Mouse (Mus musculus) CD4-positive, CD25-positive, alpha-beta regulatory T cell, adult 4 months (primary cell): Measurements from ENCODE around the gene Ctnnd2. TPM values are rescaled to one million over a fixed set of nuclear protein-coding genes. Genes with fewer than 3 reads are reported as not detected.
"Not testable (repeated sequence)": the region's sequence is repeated elsewhere in the genome, so short reads cannot be mapped to it uniquely, and the experiment has no call there.

ENCODE experiments used
- ATAC-seq: one replicate; pipeline ENCODE4 v1.8.0; 2017
- polyA plus RNA-seq, 2 experiments: library from polyadenylated mRNA; unstranded; fragments of 100-300 nt; shearing (Covaris generic); gene quantifications; one replicate each; pipeline ENCODE4 v1.2.1; 2017

Gene Ctnnd2
- under 1 TPM in 1 of 2 experiments, not detected in 1; 0.54 TPM for polyA plus RNA-seq

DNA sequence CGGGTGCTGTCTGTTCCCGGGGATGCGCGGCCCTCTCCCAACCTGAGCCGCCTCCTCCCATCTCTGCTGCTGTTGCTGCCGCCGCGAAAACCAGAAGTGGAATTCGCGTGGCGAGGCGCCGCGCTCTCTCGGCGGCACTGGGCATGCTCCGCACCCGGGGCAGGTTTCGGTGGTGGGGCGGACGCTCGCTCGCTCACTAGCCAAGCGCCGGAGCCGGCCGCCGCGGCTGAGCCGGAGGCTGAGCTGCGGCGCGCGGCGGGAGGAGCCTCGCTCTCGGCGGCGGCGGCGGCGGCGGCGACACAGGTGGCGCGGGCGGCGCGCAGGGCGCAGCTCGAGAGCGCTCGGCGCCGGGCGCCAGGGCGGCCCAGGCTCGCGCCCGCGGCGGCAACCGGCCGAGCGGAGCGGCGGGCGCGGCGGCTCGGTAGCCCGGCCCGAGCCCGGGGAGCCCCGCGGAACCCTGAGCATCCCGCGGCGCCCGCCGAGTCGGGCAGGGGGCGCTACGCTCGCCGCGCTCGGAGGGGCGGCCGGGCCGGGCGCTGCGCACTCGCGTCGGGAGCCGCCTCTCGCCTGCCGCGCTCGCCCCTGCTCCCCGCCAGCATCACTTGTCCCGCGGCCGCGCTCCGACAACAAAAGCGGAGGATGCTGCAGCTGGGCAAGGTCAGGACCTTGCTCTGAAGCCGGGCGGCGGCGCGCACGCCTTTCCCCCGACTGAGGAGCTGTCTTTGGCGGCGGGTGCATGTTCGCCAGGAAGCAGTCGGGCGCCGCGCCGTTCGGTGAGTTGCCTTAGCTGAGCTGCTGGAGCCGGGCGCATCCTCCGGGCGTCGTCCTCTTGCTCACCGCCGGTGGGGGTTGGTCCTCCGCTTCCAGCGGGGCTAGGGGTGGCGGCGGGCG is at the start of gene Ctnnd2:
Gene Ctnnd2 (plus strand): TSS at position 203 of the 891 bp plus-strand sequence.
- ATAC-seq = no peak

DNA sequence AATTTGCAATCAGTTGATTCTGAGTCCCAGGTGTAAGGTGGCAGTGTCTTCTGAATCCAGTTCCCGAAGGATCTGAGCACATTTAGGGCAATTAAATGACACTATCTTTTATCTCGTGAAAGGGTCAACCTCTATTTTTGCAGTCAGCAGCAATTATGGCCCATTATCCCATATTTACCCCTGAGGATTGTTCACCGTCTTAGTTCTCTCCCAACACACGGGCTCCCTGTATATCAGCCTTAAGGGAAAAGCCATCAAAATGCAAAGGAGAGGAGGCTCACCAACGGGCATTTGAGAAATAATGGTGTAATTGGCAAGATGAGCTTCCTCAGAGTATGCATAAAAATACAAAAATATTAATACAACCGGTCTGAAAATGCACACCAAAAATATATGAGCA is 41.7 kb upstream of the Ctnnd2 start:
- ATAC-seq = no peak

DNA sequence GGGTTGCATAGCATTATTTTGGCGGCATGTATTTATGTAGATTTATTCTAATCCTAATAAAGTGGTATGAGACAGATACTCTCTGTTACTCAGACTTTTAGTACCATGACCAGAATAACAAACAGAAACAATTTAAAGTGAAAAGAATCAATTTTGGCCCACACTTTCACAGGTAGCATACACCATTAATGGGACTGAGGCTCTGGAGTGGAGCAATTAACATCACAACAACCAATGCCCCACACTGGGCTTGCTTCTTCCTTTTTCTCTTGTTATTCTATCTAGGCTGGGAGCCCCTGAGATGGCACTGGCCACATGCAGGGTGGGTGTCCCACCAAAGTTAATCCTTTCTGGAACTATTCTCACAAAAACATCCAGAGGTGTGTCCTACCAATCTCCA is 32.8 kb upstream of the Ctnnd2 start:
- ATAC-seq = not testable (repeated sequence)

DNA sequence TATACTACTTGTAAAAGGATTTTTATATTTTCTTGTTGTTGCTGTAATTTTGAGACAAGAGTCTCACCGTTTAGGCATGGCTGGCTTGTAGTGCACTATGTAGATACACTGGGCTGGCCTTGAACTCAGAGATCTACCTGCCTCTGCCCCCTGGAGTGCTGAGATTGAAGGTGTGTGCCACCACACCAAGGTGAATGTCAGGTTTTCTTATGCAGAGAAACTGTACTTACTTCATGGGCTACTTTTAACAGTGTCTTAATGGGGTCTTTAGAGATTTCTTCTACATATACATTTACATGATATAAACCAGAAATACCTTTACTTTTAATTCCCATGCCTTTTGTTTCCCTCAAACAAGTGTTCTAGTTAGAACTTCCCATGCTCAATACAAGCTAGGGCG is 27.0 kb upstream of the Ctnnd2 start:
- ATAC-seq = no peak

DNA sequence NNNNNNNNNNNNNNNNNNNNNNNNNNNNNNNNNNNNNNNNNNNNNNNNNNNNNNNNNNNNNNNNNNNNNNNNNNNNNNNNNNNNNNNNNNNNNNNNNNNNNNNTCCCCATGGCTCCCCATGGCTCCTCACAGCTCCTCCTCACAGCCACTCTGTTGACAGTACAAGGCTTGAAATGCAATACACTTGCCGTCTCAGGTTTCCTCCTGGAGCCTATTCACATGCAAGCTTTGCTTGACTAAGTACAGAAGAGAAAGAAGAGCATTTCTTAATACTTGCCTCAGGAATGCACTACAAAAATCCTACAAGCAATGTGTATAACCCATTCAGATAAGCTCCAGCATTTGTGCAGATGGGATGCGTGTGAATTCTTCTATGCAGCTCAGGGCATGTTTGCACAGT is 20.2 kb upstream of the Ctnnd2 start:
- no peak for ATAC-seq

DNA sequence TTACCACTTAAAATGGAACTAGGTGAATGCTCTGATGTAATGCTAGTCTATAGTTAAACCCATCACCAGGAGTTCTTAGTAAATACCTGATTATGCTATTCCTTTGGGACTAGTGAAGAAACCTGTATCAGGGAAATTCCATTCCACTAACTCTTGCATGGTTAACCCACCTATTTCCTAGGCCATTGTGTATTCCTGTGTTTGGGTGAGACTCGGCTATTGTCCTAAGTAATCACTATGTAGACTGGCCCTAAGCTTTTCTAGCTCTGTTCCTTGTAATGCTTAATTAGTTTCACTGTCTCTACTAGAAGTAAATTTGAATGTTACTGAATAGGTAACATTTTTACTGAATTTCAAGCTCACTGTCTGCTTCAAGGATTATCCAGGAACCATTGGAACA is 14.4 kb upstream of the Ctnnd2 start:
- ATAC-seq = no peak

DNA sequence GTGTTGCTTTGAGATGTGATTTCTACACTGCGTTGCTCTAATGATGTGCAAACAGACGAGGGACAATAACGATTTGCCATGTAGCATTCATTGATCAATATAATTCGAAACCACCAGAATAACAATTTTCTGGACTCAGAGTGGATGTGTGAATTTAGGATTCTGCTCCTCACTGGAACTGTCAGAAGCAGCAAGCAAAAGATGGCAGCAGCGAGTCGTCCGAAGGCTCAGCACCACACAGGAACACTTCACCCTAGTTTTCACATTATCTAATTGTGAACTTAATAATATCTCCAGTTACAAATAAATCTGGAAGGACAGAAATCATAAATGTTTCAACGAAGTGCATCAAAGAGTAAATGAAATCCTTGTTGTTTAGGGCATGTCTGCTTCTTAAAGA is 2.4 kb upstream of the Ctnnd2 start:
- ATAC-seq = no peak

DNA sequence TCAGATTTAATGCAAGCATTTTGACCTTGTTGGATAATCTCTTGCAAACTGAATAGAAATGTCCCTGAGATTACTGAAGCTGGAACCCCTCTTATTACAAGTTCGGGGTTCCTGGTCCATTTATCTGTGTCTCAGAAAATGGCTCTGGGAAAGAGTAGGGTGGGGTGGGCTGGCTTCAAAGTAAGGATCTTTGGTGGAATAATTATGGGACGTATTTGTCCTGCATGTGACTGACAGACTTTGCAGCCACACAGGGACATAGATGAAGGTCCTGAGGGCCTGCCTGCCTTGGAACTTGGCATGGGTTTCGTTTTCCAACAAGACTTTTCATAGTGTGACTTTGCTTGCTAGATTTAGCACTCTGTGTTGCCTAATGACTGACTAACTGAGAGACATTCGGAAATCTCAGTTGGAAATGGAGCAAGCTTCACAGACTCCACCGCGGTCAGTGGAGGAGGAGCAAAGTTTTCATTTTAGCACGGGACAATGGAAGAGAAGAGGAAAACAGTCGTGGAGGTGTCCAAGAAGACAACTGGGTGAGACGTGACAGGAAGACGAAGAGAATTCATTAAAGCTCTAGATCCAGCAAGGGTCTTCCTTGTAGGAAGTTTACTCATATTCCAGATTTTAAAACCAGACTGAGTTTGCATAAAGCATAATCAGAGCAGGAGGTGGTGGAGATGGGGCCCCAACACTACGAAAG is 749 bp upstream of the Ctnnd2 start:
- no peak for ATAC-seq

DNA sequence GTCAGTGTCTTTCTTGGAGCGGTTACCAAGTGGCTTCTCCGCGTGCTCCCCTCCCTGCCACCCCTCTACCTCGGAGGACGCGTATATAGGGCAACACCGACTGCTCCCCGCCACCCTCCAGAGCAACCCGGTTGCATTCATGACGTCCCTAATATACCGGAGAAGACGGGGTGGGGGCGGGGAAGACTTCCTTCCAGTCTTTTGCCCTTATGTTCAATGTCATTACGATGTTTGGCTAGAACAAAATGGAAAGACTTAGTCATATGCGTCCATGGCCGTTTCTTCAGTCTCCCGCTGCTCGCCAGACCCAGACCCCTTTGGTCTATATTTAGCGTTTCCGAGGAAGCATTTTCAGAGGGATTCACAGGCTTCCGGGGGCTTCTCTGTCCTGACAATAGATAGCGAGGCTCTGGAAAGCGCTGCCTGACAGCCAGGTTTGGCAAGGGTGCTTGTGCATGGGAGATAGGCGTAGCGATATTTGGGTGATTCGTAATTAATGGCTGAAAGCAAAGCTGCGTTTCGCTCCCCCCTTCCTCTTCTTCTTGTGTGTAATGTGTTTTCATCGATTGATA is 1.1 kb downstream of the Ctnnd2 start:
- no peak for ATAC-seq

DNA sequence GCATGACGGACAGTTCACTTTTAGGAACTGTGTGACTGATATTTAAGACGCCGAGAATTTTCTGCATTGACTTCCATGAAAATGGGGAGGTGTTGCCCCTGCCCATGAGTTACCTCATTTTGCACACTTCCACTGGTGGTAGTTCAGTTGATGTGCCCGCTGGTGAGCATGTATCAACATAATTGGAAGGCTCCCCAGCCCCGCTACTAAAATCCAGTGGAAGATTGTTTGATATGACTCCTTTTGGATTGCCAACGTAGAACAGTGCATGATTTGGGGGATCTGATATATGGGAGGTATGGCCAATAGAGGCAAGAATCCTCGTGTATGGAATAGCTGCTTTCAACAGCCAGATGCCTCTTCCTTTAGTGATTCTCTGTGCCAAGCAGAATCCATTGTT is 1.9 kb downstream of the Ctnnd2 start:
- ATAC-seq = no peak

DNA sequence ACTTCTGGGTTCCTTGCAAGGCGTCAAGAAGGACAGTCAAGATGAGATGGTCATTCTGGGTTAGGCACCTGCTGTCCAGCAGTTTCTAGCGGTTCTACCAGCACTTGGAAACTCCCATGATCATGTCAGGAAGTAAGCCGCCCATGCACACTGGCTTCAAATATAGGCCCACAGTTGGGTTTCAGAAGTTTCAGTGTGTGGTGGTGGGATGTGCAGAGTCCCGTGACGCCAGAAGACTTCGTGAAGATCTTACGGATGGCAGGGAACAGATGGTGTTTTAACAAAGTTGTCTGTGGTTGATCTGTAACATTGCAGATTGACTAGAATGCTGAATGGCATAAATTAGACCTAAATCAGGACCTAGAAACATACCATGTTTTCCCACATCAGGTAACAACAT is 11.6 kb downstream of the Ctnnd2 start:
- ATAC-seq = no peak

DNA sequence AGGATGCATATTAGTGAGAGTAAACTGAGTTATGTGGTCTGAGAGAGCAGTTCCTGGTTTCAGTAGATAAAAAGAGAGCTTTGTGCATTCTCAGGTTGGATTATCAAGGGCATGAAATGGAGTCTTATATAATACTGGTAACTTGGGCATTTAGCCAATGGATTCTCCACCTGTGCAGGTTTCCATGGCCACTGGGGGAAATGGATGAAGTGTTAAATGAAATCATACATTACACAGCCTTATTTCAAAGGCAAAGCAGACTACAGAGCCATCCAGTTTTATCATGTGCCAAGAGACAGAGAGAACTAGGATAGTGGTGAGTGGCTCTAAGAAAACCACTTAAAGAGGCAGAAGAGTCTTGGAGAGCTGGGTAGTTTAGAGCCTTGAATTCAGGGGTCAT is 18.5 kb downstream of the Ctnnd2 start:
- no peak for ATAC-seq

DNA sequence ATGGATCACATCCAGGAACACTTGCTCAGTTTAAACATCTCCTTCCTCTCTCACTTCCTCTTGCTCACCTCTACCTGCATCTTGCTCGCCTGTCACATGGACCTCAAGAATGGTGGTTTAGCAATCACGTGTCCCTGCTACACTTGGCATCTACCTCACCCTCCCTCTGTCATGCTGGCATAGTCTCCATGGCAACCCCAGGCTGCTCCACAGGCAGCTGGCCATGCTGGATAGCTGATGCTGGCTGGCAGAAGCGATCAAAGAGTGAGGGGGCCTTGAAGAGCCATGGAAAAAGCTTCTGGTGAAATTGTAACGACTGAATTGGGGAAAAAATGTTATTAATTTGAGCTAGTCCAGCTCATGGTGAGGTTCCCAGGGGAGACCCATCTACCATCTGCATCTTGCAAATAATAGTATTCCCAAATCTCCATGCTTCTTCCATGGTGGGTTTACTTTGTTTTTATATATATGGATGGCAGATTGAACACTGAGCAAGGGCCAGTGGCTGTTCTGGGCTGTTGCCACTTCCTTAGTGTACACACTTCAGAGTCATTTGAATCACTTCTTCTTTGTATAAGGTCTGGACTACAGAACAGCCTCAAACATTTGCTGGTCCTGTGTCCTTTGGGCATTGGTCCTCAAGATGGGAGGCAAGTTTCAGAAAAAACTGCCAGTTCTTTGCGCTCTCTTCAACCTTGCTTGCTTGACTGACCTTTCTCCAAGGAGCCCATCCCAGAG is 19.7 kb downstream of the Ctnnd2 start:
- ATAC-seq = no peak

DNA sequence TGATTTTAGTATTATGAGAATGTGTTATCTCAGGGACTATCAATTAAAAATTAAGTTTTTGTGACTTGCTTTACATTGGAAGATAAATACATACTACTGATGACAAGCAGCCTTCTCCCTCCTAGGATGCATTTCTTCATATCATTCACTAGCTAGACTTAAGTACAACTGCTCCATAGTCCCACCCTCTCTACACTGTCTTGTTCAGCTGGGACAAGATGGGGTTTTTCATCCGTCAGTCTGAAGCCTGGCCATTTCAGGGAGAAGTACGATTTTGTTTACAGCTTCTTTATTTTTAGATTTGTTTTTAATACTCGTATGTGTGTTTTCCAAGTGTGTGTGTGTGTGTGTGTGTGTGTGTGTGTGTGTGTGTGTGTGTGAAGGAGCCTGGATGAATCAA is 26.0 kb downstream of the Ctnnd2 start:
- ATAC-seq = no peak

DNA sequence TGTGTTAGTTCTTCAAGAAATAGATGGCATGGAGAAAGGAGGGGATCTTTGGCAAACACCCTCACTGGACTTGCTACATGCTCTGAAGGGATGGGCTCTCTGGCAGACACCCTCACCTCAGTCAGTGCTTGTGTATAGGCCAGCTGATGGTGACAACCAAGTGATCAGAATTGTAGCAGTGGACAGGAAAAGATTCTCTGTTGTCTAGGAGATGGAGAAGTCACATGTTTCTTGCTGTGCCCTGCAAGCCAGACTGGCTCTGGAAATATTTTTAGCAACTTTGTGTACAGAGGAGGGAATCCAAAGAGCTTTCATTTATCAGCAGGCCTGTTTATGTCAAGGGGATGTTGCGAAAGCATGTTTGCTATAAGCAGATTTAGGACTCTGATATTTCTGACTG is 27.4 kb downstream of the Ctnnd2 start:
- no peak for ATAC-seq

DNA sequence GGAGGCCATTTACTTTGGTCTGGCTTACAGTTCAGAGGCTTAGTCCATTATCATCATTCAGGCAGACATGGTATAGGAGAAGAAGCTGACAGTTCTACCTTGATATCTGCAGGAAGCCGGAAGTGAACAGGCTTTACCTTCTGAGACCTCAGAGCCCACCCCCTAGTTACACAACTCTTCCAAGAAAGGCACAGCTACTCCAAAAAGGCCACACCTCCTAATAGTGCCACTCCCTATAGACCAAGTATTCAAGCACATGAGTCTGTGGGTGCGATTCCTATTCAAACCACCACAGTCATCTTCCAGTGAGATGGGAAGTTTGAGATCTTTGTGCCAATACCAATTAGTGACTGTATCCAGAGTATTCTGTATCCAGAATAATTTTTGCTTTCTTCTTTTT is 28.8 kb downstream of the Ctnnd2 start:
- no peak for ATAC-seq

DNA sequence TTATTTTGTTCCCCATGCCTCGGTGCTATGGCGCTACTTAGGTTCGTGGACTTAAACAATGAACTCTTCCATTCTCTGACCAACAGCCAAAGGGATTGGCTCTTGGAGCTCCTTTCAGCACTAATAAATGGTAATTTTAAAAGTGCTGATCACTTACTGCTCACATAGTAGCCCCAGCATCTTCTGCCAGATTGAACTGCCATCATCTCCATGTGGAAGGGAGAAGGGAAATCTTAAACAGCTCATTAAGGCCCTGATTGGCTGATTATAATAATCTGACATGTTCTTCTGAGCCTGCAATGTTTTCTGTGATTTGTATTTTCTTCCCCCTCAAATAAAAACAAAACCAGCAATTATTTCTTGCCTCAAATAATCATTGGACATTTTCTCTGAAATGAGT is 29.2 kb downstream of the Ctnnd2 start:
- no peak for ATAC-seq

DNA sequence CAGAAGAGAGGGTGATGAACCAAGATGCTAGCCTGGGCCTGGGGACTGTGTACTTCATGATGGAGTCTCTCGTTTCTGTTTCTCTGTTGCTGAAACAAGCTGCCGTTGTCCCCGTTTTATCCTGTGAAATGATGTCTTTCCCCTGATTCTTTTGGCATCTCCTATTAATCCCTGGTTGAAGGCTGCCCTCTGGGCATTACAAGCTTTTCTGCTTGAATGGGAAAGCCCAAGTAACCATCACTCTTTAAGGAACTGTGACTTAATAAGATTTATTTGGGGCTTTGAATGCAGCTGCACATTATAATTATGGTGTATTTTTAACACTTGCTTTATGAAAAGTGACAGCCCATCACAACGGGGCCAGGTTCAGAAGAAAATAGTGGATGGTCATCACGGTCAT is 40.4 kb downstream of the Ctnnd2 start:
- no peak for ATAC-seq

DNA sequence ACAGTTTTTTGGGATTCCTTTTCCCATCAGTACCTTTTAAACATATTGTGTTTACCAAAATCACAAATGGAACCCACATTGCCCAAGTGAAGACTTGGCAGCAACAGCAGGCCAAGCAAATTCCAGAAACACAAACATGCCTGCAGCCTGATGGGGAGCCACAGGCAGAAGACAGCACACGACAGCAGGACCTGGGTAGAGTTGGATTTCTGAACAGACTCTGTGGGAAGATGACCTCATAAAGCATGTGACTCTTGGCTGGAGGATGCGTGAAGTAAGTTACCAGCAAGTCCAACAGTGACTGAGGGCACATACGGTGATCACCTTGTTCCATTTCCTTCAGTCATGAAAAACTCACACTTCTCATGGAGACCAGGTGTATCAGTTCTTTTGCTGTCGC is 43.5 kb downstream of the Ctnnd2 start:
- ATAC-seq = no peak

DNA sequence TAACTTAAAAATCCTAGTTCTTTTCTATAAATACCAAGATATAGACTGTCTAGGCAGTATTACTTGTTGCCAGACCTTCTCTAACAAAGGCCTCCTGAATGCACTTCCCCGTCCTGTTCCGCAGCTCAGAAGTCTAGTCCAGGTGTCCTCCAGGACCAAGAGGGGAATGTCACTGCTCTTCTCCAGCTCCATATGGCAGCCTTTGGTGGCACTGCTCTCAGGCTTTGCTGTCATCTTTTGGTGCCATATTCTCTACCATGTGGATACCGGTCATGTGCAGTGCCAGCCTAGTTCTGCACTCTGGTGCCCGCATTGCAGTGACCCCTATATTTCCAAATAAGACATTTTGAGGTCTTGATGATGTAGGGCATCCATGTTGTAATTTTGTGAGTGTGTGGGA is 56.7 kb downstream of the Ctnnd2 start:
- ATAC-seq = no peak

DNA sequence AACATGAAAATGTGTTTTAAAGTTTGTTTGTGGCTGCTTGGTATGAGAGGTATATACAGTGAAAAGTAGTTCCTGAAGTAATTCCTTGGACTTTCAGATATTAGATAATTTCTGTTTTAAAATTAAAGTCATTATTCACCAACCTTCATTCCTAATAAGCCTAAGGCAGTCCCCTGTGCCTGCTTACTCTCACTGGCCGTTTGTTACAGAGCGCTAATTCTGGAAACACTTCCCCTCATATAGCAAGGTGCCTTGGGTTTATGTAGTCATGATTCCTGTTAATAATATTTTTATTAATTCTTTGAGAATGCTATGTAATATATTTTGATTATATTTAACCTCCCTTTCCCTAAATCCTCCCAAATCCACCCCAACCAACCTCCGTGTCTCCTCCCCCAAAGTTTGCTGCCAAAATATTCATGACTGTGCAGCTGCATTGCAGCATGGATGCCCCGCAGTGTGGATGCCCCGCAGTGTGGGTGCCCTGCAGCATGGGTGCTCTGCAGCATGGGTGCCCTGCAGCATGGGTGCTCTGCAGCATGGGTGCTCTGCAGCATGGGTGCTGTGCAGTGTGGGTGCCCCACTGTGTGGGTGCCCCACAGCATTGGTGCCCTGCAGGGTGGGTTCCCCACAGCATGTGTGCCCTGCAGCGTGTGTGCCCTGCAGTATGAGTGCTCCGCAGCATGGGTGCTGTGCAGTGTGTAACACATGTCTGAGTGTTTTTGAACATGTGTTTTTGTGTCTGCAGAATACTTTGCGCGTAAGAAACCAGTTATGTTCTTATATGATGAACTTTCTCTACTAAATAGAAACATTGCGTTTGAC is 63.0 kb downstream of the Ctnnd2 start:
- no peak for ATAC-seq

DNA sequence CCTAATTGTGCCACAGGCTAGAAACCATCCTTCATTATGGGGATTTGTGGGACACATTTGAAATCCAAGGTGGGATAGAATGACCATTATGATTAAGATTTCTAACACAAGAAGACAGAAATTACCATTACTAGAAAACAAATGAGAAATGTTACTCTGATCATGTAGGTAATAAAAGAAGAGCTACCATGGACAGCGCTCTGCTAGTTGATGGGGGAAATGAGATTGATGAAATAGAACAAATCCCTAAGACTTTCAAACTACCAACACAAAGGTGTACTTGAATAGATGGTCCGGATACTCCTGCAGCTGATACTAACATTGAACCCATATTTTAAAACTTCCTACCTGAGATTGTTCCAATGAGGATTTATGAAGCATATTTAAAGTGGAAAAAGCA is 68.5 kb downstream of the Ctnnd2 start:
- ATAC-seq = no peak
